Mouse (Mus musculus): ENCODE results near the gene H2-Ke6. TPM values are rescaled to one million over a fixed set of nuclear protein-coding genes. Genes with fewer than 3 reads are reported as not detected.

The H2-Ke6 gene
- polyA plus RNA-seq, 1 experiment from 2014 or later: 62.9 TPM

DNA sequence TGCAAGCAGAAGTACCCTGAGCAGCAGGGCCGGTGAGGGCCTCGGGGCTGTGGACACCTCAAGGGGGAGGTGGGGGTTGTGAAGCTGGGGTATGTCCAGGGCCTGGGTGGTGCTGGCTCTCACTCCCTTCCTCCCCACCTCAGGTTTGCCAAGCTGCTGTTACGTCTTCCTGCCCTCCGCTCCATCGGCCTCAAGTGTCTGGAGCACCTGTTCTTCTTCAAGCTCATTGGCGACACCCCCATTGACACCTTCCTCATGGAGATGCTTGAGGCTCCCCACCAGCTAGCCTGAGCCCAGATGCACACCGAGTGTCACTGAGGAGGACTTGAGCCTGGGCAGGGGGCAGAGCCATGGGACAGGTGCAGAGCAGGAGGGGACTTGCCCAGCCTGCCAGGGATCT, 9.4 kb upstream of the H2-Ke6 start:
- no peaks in the 10 kb centered on the region for H3K9me3 ChIP-seq
- H3K4me3 ChIP-seq: no peak overlapping the region
- no peak for ATAC-seq (ENCODE audit: low FRiP score)
- peaks cover 12% of the 10 kb centered on the region; the same call in 1 of the 2 replicates for H3K27me3 ChIP-seq
- peaks cover 43% of the 10 kb centered on the region for H3K36me3 ChIP-seq
- peaks cover 62% of the 10 kb centered on the region for H3K4me1 ChIP-seq (replicated peaks)
- WGBS: 91% methylated on average over 7 of the region's 7 CpGs
- H3K9ac ChIP-seq: no peak overlapping the region
- H3K27ac ChIP-seq: no peak overlapping the region
- no peak overlapping the region for H3K4me2 ChIP-seq

DNA sequence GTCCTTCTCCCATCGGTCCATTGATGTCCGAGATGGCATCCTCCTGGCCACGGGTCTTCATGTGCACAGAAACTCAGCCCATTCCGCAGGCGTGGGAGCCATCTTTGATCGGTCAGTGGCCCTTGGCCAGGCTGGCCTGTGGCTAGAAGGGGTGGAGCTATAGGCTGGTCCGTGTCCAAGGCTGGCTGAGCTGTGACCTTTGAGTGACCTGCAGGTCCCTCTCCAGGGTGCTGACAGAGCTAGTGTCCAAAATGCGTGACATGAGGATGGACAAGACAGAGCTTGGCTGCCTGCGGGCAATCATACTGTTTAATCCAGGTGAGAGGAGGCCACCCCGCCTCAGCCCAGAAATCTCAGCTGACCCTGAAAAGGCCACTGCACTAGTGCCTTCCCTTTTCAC, 8.8 kb upstream of the H2-Ke6 start:
- Histone ChIP-seq H3K27me3 (peaks cover 12% of the 10 kb centered on the region; the same call in 1 of the 2 replicates), H3K4me1 (replicated peaks) (peaks cover 57% of the 10 kb centered on the region), H3K9ac (no peak overlapping the region), H3K4me2 (no peak overlapping the region), H3K9me3 (no peaks in the 10 kb centered on the region), H3K36me3 (peaks cover 43% of the 10 kb centered on the region), H3K4me3 (no peak overlapping the region), H3K27ac (no peak overlapping the region)
- ATAC-seq (ENCODE audit: low FRiP score): no peak
- WGBS: 83% methylated on average over 10 of the region's 10 CpGs

DNA sequence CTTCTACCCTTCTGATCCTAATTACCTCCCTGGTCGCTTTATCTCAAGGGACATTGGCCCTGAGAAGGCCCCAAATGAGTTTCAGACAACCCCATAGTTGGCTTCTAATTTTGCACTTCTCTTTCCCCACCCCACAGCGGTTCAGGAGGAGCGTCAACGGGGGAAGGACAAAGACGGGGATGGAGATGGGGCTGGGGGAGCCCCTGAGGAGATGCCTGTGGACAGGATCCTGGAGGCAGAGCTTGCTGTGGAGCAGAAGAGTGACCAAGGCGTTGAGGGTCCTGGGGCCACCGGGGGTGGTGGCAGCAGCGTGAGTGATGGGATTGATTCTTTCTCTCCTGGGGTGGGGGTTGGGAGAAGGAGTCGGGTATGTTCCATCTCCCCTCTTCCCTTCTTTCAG, 7.7 kb upstream of the H2-Ke6 start:
- Histone ChIP-seq H3K4me2 (no peak overlapping the region), H3K27me3 (peaks cover 8% of the 10 kb centered on the region; the same call in 1 of the 2 replicates), H3K27ac (no peak overlapping the region), H3K4me1 (replicated peaks) (peaks cover 50% of the 10 kb centered on the region), H3K4me3 (no peak overlapping the region), H3K9me3 (no peaks in the 10 kb centered on the region), H3K9ac (no peak overlapping the region), H3K36me3 (peaks cover 43% of the 10 kb centered on the region)
- 87% methylated on average over 9 of the region's 9 CpGs for WGBS
- ATAC-seq (ENCODE audit: low FRiP score): no peak

DNA sequence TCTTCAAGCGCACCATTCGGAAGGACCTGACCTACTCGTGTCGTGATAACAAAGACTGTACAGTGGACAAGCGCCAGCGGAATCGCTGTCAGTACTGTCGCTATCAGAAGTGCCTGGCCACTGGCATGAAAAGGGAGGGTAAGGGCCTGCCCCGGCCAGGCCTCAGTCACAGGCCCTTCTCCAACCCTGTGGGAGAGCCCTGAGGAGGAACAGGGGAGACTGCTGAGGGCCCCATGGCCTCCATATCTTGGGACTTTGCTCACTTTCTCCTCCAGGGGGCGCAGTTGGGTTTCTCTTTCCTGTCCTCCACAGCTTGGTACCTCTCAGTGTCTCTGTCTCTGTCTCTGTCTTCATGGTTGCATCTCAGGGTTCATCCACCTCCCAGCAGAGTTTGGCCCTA, 6.2 kb upstream of the H2-Ke6 start:
- peaks cover 8% of the 10 kb centered on the region; the same call in 1 of the 2 replicates for H3K27me3 ChIP-seq
- H3K9me3 ChIP-seq: no peaks in the 10 kb centered on the region
- WGBS: 74% methylated on average over 10 of the region's 10 CpGs
- no peak overlapping the region for H3K4me3 ChIP-seq
- peaks cover 52% of the 10 kb centered on the region for H3K4me1 ChIP-seq (replicated peaks)
- H3K4me2 ChIP-seq: no peak overlapping the region
- peaks cover 55% of the 10 kb centered on the region for H3K36me3 ChIP-seq
- H3K9ac ChIP-seq: no peak overlapping the region
- ATAC-seq (ENCODE audit: low FRiP score): no peak
- H3K27ac ChIP-seq: no peak overlapping the region

DNA sequence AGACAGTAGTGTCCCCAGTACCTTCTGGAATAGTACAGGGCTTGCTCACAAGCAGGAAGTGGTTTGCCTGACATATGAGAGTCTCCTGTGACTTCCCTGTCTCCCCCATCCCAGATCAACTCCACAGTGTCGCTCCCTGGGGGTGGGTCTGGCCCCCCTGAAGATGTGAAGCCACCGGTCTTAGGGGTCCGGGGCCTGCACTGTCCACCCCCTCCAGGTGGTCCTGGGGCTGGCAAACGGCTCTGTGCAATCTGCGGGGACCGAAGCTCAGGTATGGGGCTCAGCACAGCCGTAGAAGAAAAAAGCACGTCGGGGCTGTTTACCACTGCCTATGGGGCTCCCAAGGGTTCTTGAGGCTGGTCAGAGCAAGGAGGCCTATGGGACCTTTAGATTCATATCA, 5.6 kb upstream of the H2-Ke6 start:
- Histone ChIP-seq H3K36me3 (peaks cover 62% of the 10 kb centered on the region), H3K4me2 (peak overlapping the region; percentile 99), H3K9me3 (no peaks in the 10 kb centered on the region), H3K27me3 (peaks cover 8% of the 10 kb centered on the region; the same call in 1 of the 2 replicates), H3K4me1 (replicated peaks) (peaks cover 52% of the 10 kb centered on the region), H3K9ac (peak overlapping the region; percentile 94; the same call in 1 of the 2 replicates), H3K27ac (no peak overlapping the region; the same call in 1 of the 2 replicates), H3K4me3 (no peak overlapping the region)
- WGBS: 89% methylated on average over 9 of the region's 9 CpGs
- ATAC-seq (ENCODE audit: low FRiP score): no peak

DNA sequence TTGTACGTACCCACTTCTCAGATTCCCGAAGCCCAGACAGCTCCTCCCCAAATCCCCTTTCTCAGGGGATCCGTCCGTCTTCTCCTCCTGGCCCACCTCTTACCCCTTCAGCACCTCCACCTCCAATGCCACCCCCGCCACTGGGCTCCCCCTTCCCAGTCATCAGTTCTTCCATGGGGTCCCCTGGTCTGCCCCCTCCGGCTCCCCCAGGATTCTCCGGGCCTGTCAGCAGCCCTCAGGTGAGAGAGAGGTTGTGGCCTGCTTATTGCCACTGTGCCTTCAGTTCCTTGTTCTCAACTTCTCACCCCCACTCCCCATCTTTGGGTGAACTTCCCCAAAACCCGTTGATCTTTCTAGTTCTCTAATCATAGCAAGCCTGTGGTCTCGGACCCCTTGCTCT, 4.9 kb upstream of the H2-Ke6 start:
- Histone ChIP-seq H3K27me3 (peaks cover 5% of the 10 kb centered on the region; the same call in 1 of the 2 replicates), H3K4me2 (peak overlapping the region; percentile 99), H3K27ac (peak overlapping the region; percentile 99; the same call in 1 of the 2 replicates), H3K9me3 (no peaks in the 10 kb centered on the region), H3K4me3 (peak overlapping the region; percentile 85), H3K4me1 (replicated peaks) (peaks cover 52% of the 10 kb centered on the region), H3K9ac (peak overlapping the region; percentile 94), H3K36me3 (peaks cover 60% of the 10 kb centered on the region)
- no peak for ATAC-seq (ENCODE audit: low FRiP score)
- 66% methylated on average over 9 of the region's 9 CpGs for WGBS

DNA sequence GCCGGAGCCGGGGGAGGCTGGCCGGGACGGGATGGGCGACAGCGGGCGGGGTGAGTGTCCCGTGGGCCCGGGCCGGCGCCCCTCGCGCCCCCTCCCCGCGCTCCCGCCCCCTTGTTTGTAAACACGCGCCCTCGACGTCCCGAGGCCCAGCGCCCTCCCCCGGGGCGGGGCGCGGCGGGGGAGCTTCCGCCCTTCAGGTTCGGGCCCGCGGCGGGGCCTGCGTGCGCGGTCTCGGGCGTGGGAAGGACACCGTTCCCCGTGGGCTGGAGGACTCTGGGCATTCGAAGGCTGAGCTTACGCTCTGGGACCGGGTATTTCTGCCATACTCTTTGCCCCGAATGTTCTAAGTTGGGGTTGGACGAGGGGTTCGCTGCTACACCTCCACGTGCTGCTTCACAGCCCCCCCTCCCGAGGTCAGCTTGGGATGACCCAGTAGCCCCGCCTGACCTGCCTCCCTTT, 4.3 kb upstream of the H2-Ke6 start:
- no peak for ATAC-seq (ENCODE audit: low FRiP score)
- Histone ChIP-seq H3K4me2 (peak overlapping the region; percentile 99), H3K27ac (peak overlapping the region; percentile 99), H3K27me3 (no peaks in the 10 kb centered on the region), H3K9me3 (no peaks in the 10 kb centered on the region), H3K4me3 (peak overlapping the region; percentile 85), H3K4me1 (replicated peaks) (peaks cover 55% of the 10 kb centered on the region), H3K9ac (peak overlapping the region; percentile 94), H3K36me3 (peaks cover 54% of the 10 kb centered on the region)
- WGBS: under 1% methylated on average over 46 of the region's 48 CpGs

DNA sequence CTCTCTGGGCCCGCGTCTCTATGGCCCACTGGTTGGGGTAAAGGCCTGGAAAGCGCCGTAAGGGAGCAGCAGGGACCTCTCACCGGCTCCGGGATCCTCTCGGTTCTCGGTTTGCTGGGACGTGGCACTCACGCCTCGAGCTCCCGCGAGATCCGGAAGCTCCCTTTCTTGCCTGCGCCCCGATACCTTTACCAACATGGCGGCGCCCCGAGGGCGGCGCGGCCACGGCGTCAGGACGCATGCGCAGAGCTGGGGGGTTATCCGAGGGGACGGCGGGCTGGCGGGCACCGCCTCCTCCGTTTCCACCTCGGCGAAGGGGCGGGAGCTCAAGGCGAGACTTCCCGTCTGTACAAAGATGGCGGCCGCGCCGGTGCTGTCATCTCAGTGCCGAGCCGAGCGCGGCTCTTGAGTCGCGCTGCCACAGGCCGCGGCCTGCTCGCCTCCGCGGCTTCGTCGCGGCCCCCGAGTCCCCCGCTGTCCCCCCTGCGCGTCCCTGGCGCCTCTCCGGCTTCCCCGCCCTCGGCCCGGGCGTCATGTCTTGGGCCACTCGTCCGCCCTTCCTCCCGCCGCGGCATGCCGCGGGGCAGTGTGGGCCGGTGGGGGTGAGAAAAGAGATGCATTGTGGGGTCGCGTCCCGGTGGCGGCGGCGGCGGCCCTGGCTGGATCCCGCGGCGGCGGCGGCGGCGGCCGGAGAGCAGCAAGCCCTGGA, 3.8 kb upstream of the H2-Ke6 start, which contains the start of the genes Slc39a7 and Rxrb:
TSS of gene Slc39a7 (minus strand) at position 218 of the 709 bp plus-strand sequence.
TSS of gene Rxrb (plus strand) at position 348 of the 709 bp plus-strand sequence.
- H3K36me3 ChIP-seq: peaks cover 48% of the 10 kb centered on the region
- WGBS: under 1% methylated on average over 75 of the region's 88 CpGs
- no peaks in the 10 kb centered on the region for H3K27me3 ChIP-seq

DNA sequence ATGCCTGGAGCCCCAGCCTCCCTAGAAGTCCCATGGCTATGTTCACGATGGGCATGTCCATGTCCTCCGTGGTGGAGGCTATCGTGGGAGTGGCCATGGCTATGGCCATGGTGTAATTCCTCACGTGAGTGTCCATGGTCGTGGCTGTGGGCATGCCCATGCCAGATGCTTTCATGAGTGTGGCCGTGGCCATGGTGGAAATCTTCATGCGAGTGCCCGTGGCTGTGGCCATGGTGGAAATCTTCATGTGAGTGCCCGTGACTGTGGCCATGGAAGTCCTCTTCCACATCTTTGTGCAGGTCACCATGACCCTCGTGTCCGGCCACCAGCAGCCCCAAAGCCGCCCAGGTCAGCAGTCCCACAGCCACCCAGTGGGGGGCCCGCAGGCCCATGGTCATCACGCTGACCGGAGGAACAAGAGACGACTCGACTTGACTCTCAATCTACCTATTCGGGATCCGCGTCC, 3.0 kb upstream of the H2-Ke6 start:
- Histone ChIP-seq H3K36me3 (peaks cover 41% of the 10 kb centered on the region), H3K4me2 (peak overlapping the region; percentile 99), H3K9ac (peak overlapping the region; percentile 94), H3K4me1 (replicated peaks) (peaks cover 68% of the 10 kb centered on the region), H3K9me3 (no peaks in the 10 kb centered on the region), H3K4me3 (peak overlapping the region; percentile 85), H3K27ac (peak overlapping the region; percentile 99), H3K27me3 (no peaks in the 10 kb centered on the region)
- ATAC-seq (ENCODE audit: low FRiP score): no peak
- WGBS: 6% methylated on average over 20 of the region's 20 CpGs

More for the DNA sequence above, 3.8 kb upstream of the H2-Ke6 start, which contains the start of the genes Slc39a7 and Rxrb:
- Histone ChIP-seq H3K9ac (peak within 1 kb of the TSS; percentile 94), H3K4me3 (peak within 1 kb of the TSS; percentile 85), H3K4me1 (replicated peaks) (peaks cover 60% of the 10 kb centered on the region), H3K4me2 (peak within 1 kb of the TSS; percentile 99), H3K9me3 (no peaks in the 10 kb centered on the region), H3K27ac (peak within 1 kb of the TSS; percentile 99)
- peak; percentile 83 for ATAC-seq (ENCODE audit: low FRiP score)

DNA sequence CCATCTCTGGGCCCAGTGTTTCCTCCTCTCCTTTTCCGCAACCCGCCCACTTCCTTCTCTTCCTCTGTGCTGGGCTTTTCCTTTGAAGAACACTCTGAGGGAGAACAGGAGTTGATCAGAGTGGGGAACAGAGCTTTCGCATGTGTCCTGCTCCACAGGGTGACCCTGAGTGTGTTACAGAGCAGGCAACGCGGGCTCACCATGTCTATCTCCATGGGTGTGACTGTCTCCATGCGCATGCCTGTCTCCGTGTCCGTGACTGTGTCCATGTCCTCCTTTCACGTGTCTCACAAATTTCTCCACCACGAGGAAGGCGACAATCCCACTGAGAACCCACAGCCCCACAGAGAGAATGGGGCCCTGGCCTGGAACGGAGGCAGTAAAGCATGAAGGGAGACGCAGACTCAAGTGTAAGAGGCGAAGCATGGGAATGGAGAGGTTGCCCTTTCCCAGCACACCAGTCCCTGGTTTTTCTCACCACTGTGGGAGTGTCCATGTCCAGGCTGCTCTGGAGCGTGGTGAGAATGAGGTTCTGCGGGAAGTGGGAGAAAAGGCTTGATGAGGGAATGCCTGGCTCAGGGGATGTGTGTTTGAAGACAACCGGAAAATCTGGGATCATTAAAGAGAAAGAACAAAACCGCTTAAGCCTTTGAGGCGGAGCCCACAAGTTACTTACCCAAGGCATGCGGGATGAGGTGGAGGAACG, 2.2 kb upstream of the H2-Ke6 start:
- no peaks in the 10 kb centered on the region for H3K27me3 ChIP-seq
- peaks cover 76% of the 10 kb centered on the region for H3K4me1 ChIP-seq (replicated peaks)
- WGBS: 72% methylated on average over 21 of the region's 21 CpGs
- peak overlapping the region; percentile 99; the same call in 1 of the 2 replicates for H3K27ac ChIP-seq
- peaks cover 32% of the 10 kb centered on the region for H3K36me3 ChIP-seq
- ATAC-seq (ENCODE audit: low FRiP score): no peak
- peak overlapping the region; percentile 85 for H3K4me3 ChIP-seq
- no peaks in the 10 kb centered on the region for H3K9me3 ChIP-seq
- H3K9ac ChIP-seq: peak overlapping the region; percentile 94
- H3K4me2 ChIP-seq: peak overlapping the region; percentile 99

DNA sequence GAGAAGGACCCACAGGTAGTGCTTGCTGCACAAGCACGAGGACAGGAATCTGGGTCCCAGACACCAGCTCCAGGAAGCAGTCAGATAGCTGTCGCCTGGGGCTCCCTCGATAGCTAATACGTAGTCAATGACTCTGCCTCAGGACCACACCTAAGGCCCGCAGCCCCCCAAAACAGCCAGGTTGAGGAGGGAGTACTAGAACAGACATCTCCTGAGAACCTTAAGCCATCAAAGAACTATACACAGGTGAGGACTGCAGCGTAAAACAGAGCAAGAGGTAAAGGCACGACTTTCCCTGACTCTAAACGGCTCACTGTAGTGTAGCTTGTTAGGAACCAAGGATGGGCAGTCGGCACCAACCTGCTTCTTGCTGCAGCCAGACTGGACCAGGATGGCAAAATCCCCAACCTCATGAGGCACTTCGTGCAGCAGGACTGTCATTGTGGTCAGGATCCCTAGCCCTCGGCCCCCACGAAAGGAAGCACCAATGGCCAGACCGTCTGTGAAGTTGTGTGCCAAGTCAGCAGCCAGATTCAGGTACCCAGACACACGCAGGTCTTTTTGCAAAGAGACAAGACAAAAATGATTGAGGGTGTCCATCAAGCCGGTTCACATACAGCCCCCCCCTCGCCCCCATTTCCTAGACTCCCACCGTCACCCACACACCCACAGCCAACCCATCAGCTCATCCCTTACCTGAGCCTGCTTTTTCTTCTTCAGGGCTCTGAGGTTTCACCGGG, 1.5 kb upstream of the H2-Ke6 start:
- Histone ChIP-seq H3K36me3 (peaks cover 26% of the 10 kb centered on the region), H3K27ac (peak overlapping the region; percentile 99; the same call in 1 of the 2 replicates), H3K9me3 (no peaks in the 10 kb centered on the region), H3K4me3 (peak overlapping the region; percentile 85), H3K27me3 (no peaks in the 10 kb centered on the region), H3K4me1 (replicated peaks) (peaks cover 77% of the 10 kb centered on the region), H3K9ac (peak overlapping the region; percentile 94; the same call in 1 of the 2 replicates), H3K4me2 (peak overlapping the region; percentile 99)
- WGBS: 89% methylated on average over 18 of the region's 18 CpGs
- ATAC-seq (ENCODE audit: low FRiP score): no peak
